Mouse (Mus musculus): ENCODE data around the gene Map10. TPM values are rescaled to one million over a fixed set of nuclear protein-coding genes. Genes with fewer than 3 reads are reported as not detected.

Gene Map10
- 0.29 and 0.35 TPM in 2 replicates for polyA plus RNA-seq (2012; rRNA removed)

GRCm38 (mm10) chr8:125669700-125670195 lies at the start of gene Map10:
Map10 (plus strand) TSS chr8:125669818.

Other genes with a start within 250 kb of the Map10 start
- gene Sipa1l2, start 100.0 kb upstream of the Map10 start, polyA plus RNA-seq (2012; rRNA removed): 0.71 and 0.75 TPM in 2 replicates
- gene Ntpcr, start 60.1 kb downstream of the Map10 start, polyA plus RNA-seq (2012; rRNA removed): 10.5 and 12.2 TPM in 2 replicates
- gene Pcnx2, start 228.5 kb downstream of the Map10 start, polyA plus RNA-seq (2012; rRNA removed): 0.13 and 0.16 TPM in 2 replicates
- 0.06 TPM in 2 replicates for gene Map3k21, start 240.6 kb downstream of the Map10 start, polyA plus RNA-seq (2012; rRNA removed)

Measured in liver, embryonic 14 days (tissue).